Mouse (Mus musculus) neutrophil, adult 83 days (primary cell): ENCODE measurements around the gene Ccdc81. TPM values are rescaled to one million over a fixed set of nuclear protein-coding genes. Genes with fewer than 3 reads are reported as not detected.

Source experiments
- total RNA-seq, 2 experiments: library from RNA; stranded (reverse); gene quantifications; one replicate each; pipeline ENCODE4 v1.2.4; 2023

Ccdc81 gene
- not detected for total RNA-seq

GRCm38 (mm10) chr7:89903442-89904343 is at the start of gene Ccdc81:
Ccdc81 (minus strand) TSS chr7:89903629.

GRCm38 (mm10) chr7:89940571-89941463 is 37.4 kb upstream of the Ccdc81 start, which contains the start of gene Hikeshi:
Hikeshi (minus strand) TSS chr7:89941204.

Other genes with a start within 250 kb of the Ccdc81 start
- 10 to 100 TPM; 30.7 to 34.7 TPM for gene Hikeshi, start 37.6 kb upstream of the Ccdc81 start, total RNA-seq
- 10 to 100 TPM; 74.0 to 80.2 TPM for gene Eed, start 77.4 kb upstream of the Ccdc81 start, total RNA-seq
- 100 to 1,000 TPM; 243 to 340 TPM for gene Picalm, start 226.6 kb upstream of the Ccdc81 start, total RNA-seq